Mouse (Mus musculus) heart, embryonic 12.5 days (tissue): ENCODE measurements around the gene Amigo3. TPM values are rescaled to one million over a fixed set of nuclear protein-coding genes. Genes with fewer than 3 reads are reported as not detected.
A peak's percentile ranks its signal among the peaks of the same experiment; 100 is the strongest.

Experiments
- ATAC-seq: fragments of 200-750 bp; cut with Nextera tagmentation; 2 replicates; pipeline ENCODE4 v1.8.0; 2017; ENCODE audit warnings: moderate TSS enrichment, moderate library complexity; ENCODE audit not compliant: insufficient number of reproducible peaks, low FRiP score
- H3K27ac ChIP-seq: fragments of 300-500 bp; sonication (generic); 2 replicates; pipeline ENCODE4 v1.5.1; 2016; ENCODE audit warnings: mild to moderate bottlenecking, moderate library complexity; ENCODE audit not compliant: poor library complexity, severe bottlenecking
- H3K27me3 ChIP-seq: fragments of 300-500 bp; sonication (generic); replicated peaks from 2 replicates; pipeline ENCODE4 v1.6.1; 2016; ENCODE audit warnings: mild to moderate bottlenecking, moderate library complexity
- H3K36me3 ChIP-seq: fragments of 300-500 bp; sonication (generic); 2 replicates; pipeline ENCODE4 v1.6.1; 2016; ENCODE audit warnings: mild to moderate bottlenecking, moderate library complexity
- H3K4me1 ChIP-seq: fragments of 300-500 bp; sonication (generic); replicated peaks from 2 replicates; pipeline ENCODE4 v1.6.1; 2016; ENCODE audit warnings: mild to moderate bottlenecking
- H3K4me2 ChIP-seq: fragments of 300-500 bp; sonication (generic); 2 replicates; pipeline ENCODE4 v1.6.1; 2016; ENCODE audit warnings: mild to moderate bottlenecking, moderate library complexity
- H3K4me3 ChIP-seq: fragments of 300-500 bp; sonication (generic); 2 replicates; pipeline ENCODE4 v1.5.1; 2016; ENCODE audit warnings: mild to moderate bottlenecking
- H3K9ac ChIP-seq: fragments of 300-500 bp; sonication (generic); 2 replicates; pipeline ENCODE4 v1.6.1; 2016; ENCODE audit warnings: mild to moderate bottlenecking, moderate library complexity
- H3K9me3 ChIP-seq: fragments of 300-500 bp; sonication (generic); replicated peaks from 2 replicates; pipeline ENCODE4 v1.6.1; 2016; ENCODE audit warnings: mild to moderate bottlenecking, moderate library complexity
- WGBS: fragments of 180-500 bp; shearing (Covaris S2); methylation state at CpG from one replicate; pipeline ENCODE4 v1.1.7; 2016; 5-methylcytosine and 5-hydroxymethylcytosine counted together
- polyA plus RNA-seq: library from polyadenylated mRNA; unstranded; fragments of >200 nt; fragmentation: Nextera tagmentation; extraction: Ambion mirVana; gene quantifications from 2 replicates; pipeline ENCODE4 v1.2.1, GENCODE M21; 2016

The Amigo3 gene
- polyA plus RNA-seq, 1 experiment from 2014 or later, result 3.1 TPM

DNA sequence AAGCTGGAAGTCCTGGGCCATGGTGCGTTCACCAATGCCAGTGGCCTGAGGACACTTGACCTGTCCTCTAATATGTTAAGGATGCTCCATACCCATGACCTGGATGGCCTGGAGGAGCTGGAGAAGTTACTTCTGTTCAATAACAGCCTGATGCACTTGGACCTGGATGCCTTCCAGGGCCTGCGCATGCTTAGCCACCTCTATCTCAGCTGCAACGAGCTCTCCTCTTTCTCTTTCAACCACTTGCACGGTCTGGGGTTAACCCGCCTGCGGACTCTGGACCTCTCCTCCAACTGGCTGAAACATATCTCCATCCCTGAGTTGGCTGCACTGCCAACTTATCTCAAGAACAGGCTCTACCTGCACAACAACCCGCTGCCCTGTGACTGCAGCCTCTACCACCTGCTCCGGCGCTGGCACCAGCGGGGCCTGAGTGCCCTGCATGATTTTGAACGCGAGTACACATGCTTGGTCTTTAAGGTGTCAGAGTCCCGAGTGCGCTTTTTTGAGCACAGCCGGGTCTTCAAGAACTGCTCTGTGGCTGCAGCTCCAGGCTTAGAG lies 786 bp downstream of the Amigo3 start:
- Histone ChIP-seq H3K27ac (no peak overlapping the region), H3K4me2 (no peak overlapping the region), H3K4me3 (no peak overlapping the region), H3K27me3 (no peaks in the 10 kb centered on the region), H3K9me3 (no peaks in the 10 kb centered on the region), H3K4me1 (peaks cover 31% of the 10 kb centered on the region), H3K9ac (peak overlapping the region; percentile 61; the same call in 1 of the 2 replicates), H3K36me3 (peaks cover 80% of the 10 kb centered on the region)
- ATAC-seq, result no peak
- WGBS, result 87% methylated on average over 15 of the region's 15 CpGs

GRCm38 (mm10) chr9:108054331-108055040 lies 1.5 kb downstream of the Amigo3 start:
- no peaks in the 10 kb centered on the region for H3K27me3 ChIP-seq
- 85% methylated on average over 22 of the region's 22 CpGs for WGBS
- no peak overlapping the region for H3K27ac ChIP-seq
- no peak overlapping the region for H3K4me2 ChIP-seq
- H3K36me3 ChIP-seq, result peaks cover 86% of the 10 kb centered on the region
- H3K4me3 ChIP-seq, result no peak overlapping the region
- H3K9me3 ChIP-seq, result no peaks in the 10 kb centered on the region
- H3K9ac ChIP-seq, result no peak overlapping the region
- no peak for ATAC-seq
- peaks cover 30% of the 10 kb centered on the region for H3K4me1 ChIP-seq

DNA sequence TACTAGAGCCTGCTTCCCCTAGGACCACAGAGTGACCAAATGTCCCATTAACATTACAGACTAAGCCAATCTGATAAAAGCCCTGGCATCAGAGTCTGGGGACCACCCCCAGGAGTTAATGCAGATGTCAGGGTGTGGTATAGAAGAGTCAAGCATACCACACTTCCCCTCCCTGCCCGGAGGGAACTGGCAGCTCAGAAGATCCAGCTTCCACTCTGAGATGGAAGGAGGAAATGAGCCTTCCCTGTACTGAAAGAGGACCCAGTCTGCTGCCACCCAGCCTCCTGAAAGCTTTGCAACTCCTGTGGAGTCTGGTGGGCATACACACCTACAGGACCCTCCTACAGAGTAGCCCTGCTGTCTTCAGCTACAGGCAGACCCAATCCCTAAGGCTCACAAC lies 2.1 kb downstream of the Amigo3 start:
- H3K4me1 ChIP-seq, result peaks cover 24% of the 10 kb centered on the region
- ATAC-seq, result no peak
- 57% methylated on average over 1 of the region's 1 CpGs for WGBS
- H3K9ac ChIP-seq, result 0 out of 2 replicates have a peak overlapping the region, but pooled peaks have one; percentile 23
- no peaks in the 10 kb centered on the region for H3K9me3 ChIP-seq
- peaks cover 92% of the 10 kb centered on the region for H3K36me3 ChIP-seq
- no peak overlapping the region for H3K4me3 ChIP-seq
- H3K4me2 ChIP-seq, result no peak overlapping the region
- no peak overlapping the region for H3K27ac ChIP-seq
- no peaks in the 10 kb centered on the region for H3K27me3 ChIP-seq

GRCm38 (mm10) chr9:108055661-108056237 lies 2.8 kb downstream of the Amigo3 start:
- Histone ChIP-seq H3K27ac (no peak overlapping the region), H3K4me1 (peaks cover 24% of the 10 kb centered on the region), H3K4me3 (no peak overlapping the region), H3K9ac (no peak overlapping the region), H3K4me2 (no peak overlapping the region), H3K36me3 (peaks cover 89% of the 10 kb centered on the region), H3K27me3 (no peaks in the 10 kb centered on the region), H3K9me3 (no peaks in the 10 kb centered on the region)
- no peak for ATAC-seq
- WGBS, result 87% methylated on average over 6 of the region's 6 CpGs

DNA sequence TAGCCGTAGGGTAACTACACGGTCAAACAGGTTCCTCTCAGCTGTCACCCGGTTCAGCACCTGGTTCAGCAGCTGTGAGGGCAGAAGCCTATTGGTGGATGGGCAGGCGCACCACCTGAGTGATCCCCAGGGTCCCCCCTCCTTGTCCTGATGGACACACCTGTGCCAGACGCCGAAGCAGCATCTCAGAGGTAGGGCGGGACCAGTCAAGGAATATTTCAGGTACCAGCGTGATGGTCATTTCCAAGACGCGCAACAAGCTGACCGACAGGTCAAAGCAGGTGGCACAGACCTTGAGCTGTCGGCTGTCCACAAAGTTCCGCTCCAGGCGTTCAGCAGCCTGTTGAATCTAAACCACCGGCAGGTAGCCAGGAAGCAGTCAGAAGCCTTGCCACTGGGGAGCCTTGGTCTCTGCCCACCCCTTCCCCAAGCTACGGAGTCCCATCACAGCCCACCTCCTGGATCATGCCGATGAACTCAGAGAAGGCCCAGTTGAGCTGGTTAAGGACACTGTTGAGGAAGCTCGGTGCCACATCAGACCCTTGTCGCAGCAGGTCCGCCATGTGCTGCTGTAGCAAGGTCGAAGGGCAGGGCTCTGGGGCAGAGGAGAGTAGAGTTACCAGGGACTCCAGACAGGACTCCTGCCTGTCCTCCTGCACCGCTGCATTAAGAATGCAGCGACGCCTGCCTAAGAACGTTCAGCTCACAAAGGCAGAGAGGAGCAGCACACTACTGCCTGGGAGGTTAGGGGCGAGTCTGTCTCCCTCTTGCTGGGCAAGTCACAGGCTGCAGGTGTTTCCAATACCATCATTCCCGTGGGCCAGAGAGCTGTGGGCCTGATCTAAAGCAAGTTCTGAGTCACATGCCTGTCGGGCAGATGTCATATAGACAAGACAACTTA lies 3.7 kb downstream of the Amigo3 start:
- no peak overlapping the region for H3K4me3 ChIP-seq
- H3K9me3 ChIP-seq, result no peaks in the 10 kb centered on the region
- no peak overlapping the region for H3K27ac ChIP-seq
- WGBS, result 80% methylated on average over 28 of the region's 28 CpGs
- no peak overlapping the region for H3K9ac ChIP-seq
- ATAC-seq, result no peak
- H3K36me3 ChIP-seq, result peaks cover 85% of the 10 kb centered on the region
- H3K4me2 ChIP-seq, result no peak overlapping the region
- H3K27me3 ChIP-seq, result no peaks in the 10 kb centered on the region
- peaks cover 25% of the 10 kb centered on the region for H3K4me1 ChIP-seq

- Histone ChIP-seq H3K9me3 (no peaks in the 10 kb centered on the region), H3K4me3 (no peak overlapping the region), H3K4me2 (no peak overlapping the region), H3K27me3 (no peaks in the 10 kb centered on the region), H3K36me3 (peaks cover 85% of the 10 kb centered on the region), H3K27ac (no peak overlapping the region), H3K4me1 (peaks cover 24% of the 10 kb centered on the region), H3K9ac (no peak overlapping the region)
- no peak for ATAC-seq
- WGBS, result 90% methylated on average over 5 of the region's 5 CpGs
These were observed 4.3 kb downstream of the Amigo3 start for GRCm38 (mm10) chr9:108057262-108057562.

DNA sequence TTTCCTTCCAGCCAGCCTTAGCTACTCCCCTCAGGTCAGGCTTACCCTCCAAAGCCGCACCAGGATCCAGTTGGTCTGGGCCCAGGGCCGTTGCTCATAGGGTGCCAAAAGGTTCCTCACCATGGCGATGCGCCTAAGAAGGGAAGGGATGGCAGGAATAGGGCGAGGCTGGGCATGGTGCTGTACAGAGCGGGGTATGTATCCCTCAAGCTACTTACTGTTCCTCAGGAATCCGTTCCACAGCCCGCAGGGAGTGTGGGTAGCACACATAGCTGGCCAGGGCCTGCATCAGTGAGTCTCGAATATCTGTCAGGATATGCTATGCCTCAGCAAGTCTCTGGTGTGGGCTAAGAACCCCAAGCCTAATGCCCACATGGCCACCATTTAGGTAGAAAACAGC lies 5.3 kb downstream of the Amigo3 start:
- Histone ChIP-seq H3K27me3 (no peaks in the 10 kb centered on the region), H3K36me3 (peaks cover 92% of the 10 kb centered on the region), H3K9me3 (no peaks in the 10 kb centered on the region), H3K4me3 (no peak overlapping the region), H3K27ac (no peak overlapping the region), H3K4me2 (no peak overlapping the region), H3K9ac (no peak overlapping the region), H3K4me1 (peaks cover 14% of the 10 kb centered on the region)
- no peak for ATAC-seq
- WGBS, result 91% methylated on average over 9 of the region's 9 CpGs

DNA sequence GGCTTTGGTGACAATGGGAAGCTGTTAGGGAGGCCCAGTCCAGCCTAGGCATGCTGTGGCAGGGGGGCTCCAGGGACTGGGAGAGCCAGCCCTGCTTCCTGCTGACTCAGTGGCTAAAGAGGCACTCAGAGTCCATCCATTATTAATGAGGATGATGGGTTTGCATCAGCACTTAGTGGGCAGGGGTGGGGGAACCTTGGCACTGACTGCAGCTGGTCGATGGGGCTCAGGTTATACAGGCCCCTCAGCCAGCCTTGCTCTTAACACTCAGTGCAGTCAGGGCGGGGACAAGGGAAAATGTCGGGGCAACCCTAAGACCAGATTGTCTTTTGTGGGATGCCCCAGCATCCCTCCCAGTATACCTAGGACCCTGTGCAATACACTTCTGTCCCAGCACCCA lies 9.2 kb downstream of the Amigo3 start:
- Histone ChIP-seq H3K4me1 (peaks cover 8% of the 10 kb centered on the region; the same call in 1 of the 2 replicates), H3K27ac (no peak overlapping the region), H3K9me3 (no peaks in the 10 kb centered on the region), H3K27me3 (no peaks in the 10 kb centered on the region), H3K4me3 (no peak overlapping the region), H3K36me3 (peaks cover 75% of the 10 kb centered on the region), H3K9ac (no peak overlapping the region), H3K4me2 (no peak overlapping the region)
- WGBS, result 75% methylated on average over 3 of the region's 3 CpGs
- ATAC-seq, result no peak

- no peak overlapping the region for H3K9ac ChIP-seq
- H3K4me3 ChIP-seq, result no peak overlapping the region
- no peaks in the 10 kb centered on the region for H3K27me3 ChIP-seq
- no peak overlapping the region for H3K4me2 ChIP-seq
- H3K9me3 ChIP-seq, result no peaks in the 10 kb centered on the region
- peaks cover 64% of the 10 kb centered on the region for H3K36me3 ChIP-seq
- ATAC-seq, result no peak
- 85% methylated on average over 12 of the region's 12 CpGs for WGBS
- H3K27ac ChIP-seq, result no peak overlapping the region
- H3K4me1 ChIP-seq, result peaks cover 11% of the 10 kb centered on the region; the same call in 1 of the 2 replicates
These were observed 10.4 kb downstream of the Amigo3 start for GRCm38 (mm10) chr9:108063361-108063760.

- ATAC-seq, result no peak
- Histone ChIP-seq H3K9me3 (no peaks in the 10 kb centered on the region), H3K27me3 (no peaks in the 10 kb centered on the region), H3K27ac (no peak overlapping the region), H3K9ac (no peak overlapping the region), H3K4me3 (no peak overlapping the region), H3K4me1 (peaks cover 6% of the 10 kb centered on the region; the same call in 1 of the 2 replicates), H3K4me2 (no peak overlapping the region), H3K36me3 (peaks cover 56% of the 10 kb centered on the region)
- WGBS, result 30% methylated on average over 5 of the region's 5 CpGs
These were observed 12.6 kb downstream of the Amigo3 start for GRCm38 (mm10) chr9:108065491-108066011.

DNA sequence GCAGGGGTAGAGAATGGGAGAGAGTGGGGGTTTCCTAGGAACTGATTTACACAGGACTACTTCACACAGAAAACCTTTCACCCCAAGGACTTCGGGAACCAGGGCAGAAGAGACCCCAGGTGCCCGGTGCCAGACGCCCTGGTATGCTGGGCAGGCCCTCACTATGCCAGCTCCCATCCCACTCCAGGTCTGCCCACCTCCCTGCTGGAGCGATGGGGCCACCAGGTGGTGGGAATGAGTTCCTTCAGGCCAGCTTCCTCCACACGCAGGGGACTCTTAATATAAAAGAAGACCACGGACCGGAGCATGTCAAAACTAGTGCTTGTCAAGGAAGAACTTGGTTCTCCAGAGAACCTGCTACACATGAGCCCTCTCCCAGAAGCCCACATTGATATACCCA lies 14.2 kb downstream of the Amigo3 start:
- ATAC-seq, result no peak
- Histone ChIP-seq H3K36me3 (peaks cover 58% of the 10 kb centered on the region), H3K4me1 (peaks cover 11% of the 10 kb centered on the region), H3K27ac (no peak overlapping the region), H3K9me3 (no peaks in the 10 kb centered on the region), H3K4me3 (no peak overlapping the region), H3K9ac (no peak overlapping the region), H3K27me3 (no peaks in the 10 kb centered on the region), H3K4me2 (no peak overlapping the region)
- 82% methylated on average over 7 of the region's 7 CpGs for WGBS
